Mouse (Mus musculus) gastrocnemius, adult 18-20 months (tissue): ENCODE measurements around the gene Cryba1. TPM values are rescaled to one million over a fixed set of nuclear protein-coding genes. Genes with fewer than 3 reads are reported as not detected.

Source experiments
- DNase-seq: peaks from one replicate; pipeline ENCODE4 v3.0.0; 2021; ENCODE audit warnings: low spot score
- total RNA-seq, 2 experiments: library from RNA; stranded (reverse); gene quantifications; 2 replicates each; pipeline ENCODE4 v1.2.3; 2021

Gene Cryba1
- total RNA-seq, 2 experiments from 2014 or later = not detected

GRCm38 (mm10) chr11:77719055-77719454 is 6.0 kb downstream of the Cryba1 start:
- DNase-seq = no peak

GRCm38 (mm10) chr11:77713736-77714135 is 11.3 kb downstream of the Cryba1 start:
- DNase-seq = no peak

GRCm38 (mm10) chr11:77709039-77709438 is 16.0 kb downstream of the Cryba1 start:
- no peak for DNase-seq

GRCm38 (mm10) chr11:77705920-77706319 is 19.2 kb downstream of the Cryba1 start:
- DNase-seq = no peak

- DNase-seq = no peak
Measured at GRCm38 (mm10) chr11:77697232-77697631, 27.9 kb downstream of the Cryba1 start.

GRCm38 (mm10) chr11:77693026-77693425 is 32.1 kb downstream of the Cryba1 start:
- DNase-seq = no peak

GRCm38 (mm10) chr11:77687541-77688131 is 37.4 kb downstream of the Cryba1 start:
- DNase-seq = peak; percentile 43

- peak; percentile 60 for DNase-seq
Measured at GRCm38 (mm10) chr11:77686841-77687540, 38.1 kb downstream of the Cryba1 start.

GRCm38 (mm10) chr11:77686346-77686840 is 38.7 kb downstream of the Cryba1 start:
- DNase-seq = peak; percentile 36

GRCm38 (mm10) chr11:77685383-77686265 is 39.5 kb downstream of the Cryba1 start, which contains the start of gene Nufip2:
Gene Nufip2 (plus strand): TSS chr11:77686155.
- peak; percentile 99 for DNase-seq

GRCm38 (mm10) chr11:77684896-77685295 is 40.2 kb downstream of the Cryba1 start:
- DNase-seq = no peak

- no peak for DNase-seq
Measured at GRCm38 (mm10) chr11:77680018-77680417, 45.1 kb downstream of the Cryba1 start.

- no peak for DNase-seq
Measured at GRCm38 (mm10) chr11:77673428-77673991, 51.6 kb downstream of the Cryba1 start.

- no peak for DNase-seq
Measured at GRCm38 (mm10) chr11:77672746-77673145, 52.3 kb downstream of the Cryba1 start.

Other genes with a start within 250 kb of the Cryba1 start
- gene Ankrd13b, start 235.6 kb downstream of the Cryba1 start, total RNA-seq = 10 to 100 TPM; 10.6 to 11.6 TPM
- 10 to 100 TPM; 28.0 to 37.1 TPM for gene Git1, start 231.7 kb downstream of the Cryba1 start, total RNA-seq
- gene Abhd15, start 210.2 kb downstream of the Cryba1 start, total RNA-seq = under 1 TPM; 0.43 to 0.87 TPM
- 1 to 10 TPM; 2.5 to 3.5 TPM for gene Trp53i13, start 209.3 kb downstream of the Cryba1 start, total RNA-seq
- not detected for gene Gm10392, start 206.1 kb downstream of the Cryba1 start, total RNA-seq
- 10 to 100 TPM; 37.1 to 41.8 TPM for gene Taok1, start 117.5 kb downstream of the Cryba1 start, total RNA-seq
- 10 to 100 TPM; 32.4 to 40.8 TPM for gene Nufip2, start 39.1 kb downstream of the Cryba1 start, total RNA-seq
- gene Myo18a, start 38.0 kb upstream of the Cryba1 start, total RNA-seq = 100 to 1,000 TPM; 309 to 319 TPM
- not detected for gene Gm10277, start 62.5 kb upstream of the Cryba1 start, total RNA-seq
- not detected for gene Pipox, start 168.8 kb upstream of the Cryba1 start, total RNA-seq
- under 1 TPM; 0.12 to 0.16 TPM for gene Sez6, start 205.5 kb upstream of the Cryba1 start, total RNA-seq